Mouse (Mus musculus) small intestine, adult 2 months (tissue): ENCODE results near the gene Drosha. TPM values are rescaled to one million over a fixed set of nuclear protein-coding genes. Genes with fewer than 3 reads are reported as not detected.

Experiments
- H3K27ac ChIP-seq: fragments of 200-500 bp; 2 replicates; pipeline ENCODE4 v1.5.1; 2012; ENCODE audit warnings: low read depth, low read length, control low read depth, inconsistent platforms; ENCODE audit not compliant: insufficient read depth
- H3K27me3 ChIP-seq: fragments of 200-500 bp; 2 replicates; pipeline ENCODE4 v1.6.1; 2012; ENCODE audit warnings: mild to moderate bottlenecking, moderate library complexity, low read length, inconsistent platforms; ENCODE audit not compliant: control insufficient read depth, insufficient read depth
- H3K36me3 ChIP-seq: fragments of 200-500 bp; 2 replicates; pipeline ENCODE4 v1.6.1; 2012; ENCODE audit warnings: mild to moderate bottlenecking, low read length, control low read depth, inconsistent platforms; ENCODE audit not compliant: control insufficient read depth, insufficient read depth
- H3K4me1 ChIP-seq: fragments of 200-500 bp; 2 replicates; pipeline ENCODE4 v1.6.1; 2012; ENCODE audit warnings: low read length, inconsistent platforms, mixed read lengths; ENCODE audit not compliant: control insufficient read depth, insufficient read depth, insufficient read length
- H3K4me3 ChIP-seq: fragments of 200-500 bp; 2 replicates; pipeline ENCODE4 v1.5.1; 2012; ENCODE audit warnings: low read depth, mild to moderate bottlenecking, control low read depth, inconsistent platforms, low read length, moderate library complexity
- CTCF ChIP-seq: fragments of 200-500 bp; IDR thresholded peaks from 2 replicates; pipeline ENCODE4 v1.5.1; 2012; ENCODE audit warnings: low read depth, mild to moderate bottlenecking, control low read depth, inconsistent platforms, low read length, moderate library complexity, mixed read lengths; ENCODE audit not compliant: insufficient replicate concordance, insufficient read length; ENCODE audit errors: extremely low read depth
- POLR2A ChIP-seq: fragments of 200-500 bp; IDR thresholded peaks from 2 replicates; pipeline ENCODE4 v1.6.1; 2012; ENCODE audit warnings: low read depth, mild to moderate bottlenecking, control low read depth, inconsistent platforms, low read length, moderate library complexity
- WGBS: fragments of 180-500 bp; shearing (Covaris S2); methylation state at CpG from one replicate; pipeline ENCODE4 v1.1.7; 2018; 5-methylcytosine and 5-hydroxymethylcytosine counted together
- polyA plus RNA-seq: library from polyadenylated mRNA; depleted of rRNA; stranded (reverse); fragments of >200 nt; gene quantifications from 2 replicates; pipeline ENCODE4 v1.2.3, GENCODE M21; 2012

Drosha gene
- polyA plus RNA-seq, 1 experiment: 9.9 TPM

DNA sequence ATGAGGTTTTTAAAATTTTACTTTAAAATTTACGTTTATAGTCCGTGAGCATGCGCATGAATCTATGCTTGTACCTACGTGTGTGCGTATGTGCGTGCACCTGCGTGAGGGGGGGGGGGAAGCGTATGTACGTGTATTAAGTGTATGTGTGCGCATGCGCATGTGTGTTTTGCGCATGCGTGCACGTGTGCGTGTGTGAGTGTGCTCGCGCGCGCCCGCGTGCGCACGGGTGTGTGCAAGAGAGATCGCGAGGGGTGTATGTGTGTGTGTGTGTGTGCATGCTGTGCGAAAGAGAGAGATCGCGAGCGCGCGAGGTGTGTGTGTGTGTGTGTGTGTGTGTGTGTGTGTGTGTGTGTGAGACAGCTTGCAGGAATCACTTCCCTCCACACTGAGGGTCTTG is 8.8 kb downstream of the Drosha start:
- Histone ChIP-seq H3K27me3 (no peaks in the 10 kb centered on the region), H3K27ac (no peak overlapping the region), H3K36me3 (peaks cover 42% of the 10 kb centered on the region), H3K4me3 (no peak overlapping the region), H3K4me1 (peaks cover 2% of the 10 kb centered on the region; the same call in 1 of the 2 replicates)
- no peak for TF ChIP-seq CTCF
- no peak for TF ChIP-seq POLR2A
- 98% methylated on average over 31 of the region's 31 CpGs for WGBS

DNA sequence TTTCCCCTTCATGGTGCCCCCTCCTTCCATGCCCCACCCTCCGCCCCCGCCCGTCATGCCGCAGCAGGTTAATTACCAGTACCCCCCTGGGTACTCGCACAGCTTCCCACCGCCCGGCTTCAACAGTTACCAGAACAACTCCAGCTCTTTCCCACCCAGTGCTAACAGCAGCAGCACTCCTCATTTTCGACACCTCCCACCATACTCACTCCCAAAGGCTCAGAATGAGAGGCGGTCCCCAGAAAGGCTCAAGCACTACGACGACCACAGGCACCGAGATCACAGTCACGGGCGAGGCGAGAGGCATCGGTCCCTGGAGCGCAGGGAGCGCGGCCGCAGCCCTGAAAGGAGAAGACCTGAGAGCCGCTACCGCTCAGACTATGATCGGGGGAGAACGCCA is 9.6 kb downstream of the Drosha start:
- peaks cover 42% of the 10 kb centered on the region for H3K36me3 ChIP-seq
- peaks cover 2% of the 10 kb centered on the region; the same call in 1 of the 2 replicates for H3K4me1 ChIP-seq
- no peak overlapping the region for H3K27ac ChIP-seq
- H3K27me3 ChIP-seq: no peaks in the 10 kb centered on the region
- no peak for TF ChIP-seq CTCF
- no peak for TF ChIP-seq POLR2A
- no peak overlapping the region for H3K4me3 ChIP-seq
- WGBS: 97% methylated on average over 24 of the region's 24 CpGs

DNA sequence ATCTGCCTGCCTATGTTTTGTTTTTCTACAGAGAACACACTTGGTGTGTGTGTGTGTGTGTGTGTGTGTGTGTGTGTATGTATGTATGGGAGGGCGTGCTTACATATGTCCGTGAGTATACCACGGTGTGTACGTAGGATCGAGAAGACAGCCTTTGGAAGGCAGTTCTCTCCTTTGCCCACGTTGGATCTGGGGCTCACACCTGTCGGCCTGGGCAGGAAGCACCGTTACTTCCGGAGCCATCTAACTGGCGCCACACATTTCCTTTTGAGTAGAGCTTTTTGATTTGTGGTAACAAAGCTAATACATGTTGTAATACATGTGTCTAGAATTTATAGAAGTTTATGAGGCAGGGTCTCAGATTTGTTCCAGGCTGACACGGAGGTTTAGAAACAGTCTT is 16.1 kb downstream of the Drosha start:
- Histone ChIP-seq H3K4me1 (no peaks in the 10 kb centered on the region), H3K27me3 (no peaks in the 10 kb centered on the region), H3K36me3 (peaks cover 43% of the 10 kb centered on the region), H3K27ac (no peak overlapping the region), H3K4me3 (no peak overlapping the region)
- TF ChIP-seq POLR2A (no peak), CTCF (no peak)
- WGBS: 91% methylated on average over 11 of the region's 11 CpGs

DNA sequence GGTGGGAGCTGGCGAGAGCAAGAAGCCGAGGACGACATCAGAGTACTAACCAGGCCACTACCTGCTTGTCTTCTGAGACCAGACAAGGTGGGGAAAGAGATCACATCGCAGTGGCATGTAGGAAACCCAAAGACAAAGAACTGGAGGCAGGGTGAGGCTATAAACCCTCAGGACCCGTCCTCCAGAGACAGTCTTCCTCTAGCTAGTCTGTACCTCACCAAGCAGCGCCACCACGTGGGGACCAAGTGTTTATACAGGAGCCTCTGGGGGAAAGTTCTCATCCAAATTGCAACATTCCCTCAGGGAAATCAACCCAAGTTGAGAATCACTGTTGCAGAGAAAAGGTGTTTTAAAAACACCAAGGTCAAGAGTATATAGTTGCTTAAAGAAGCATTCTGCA is 18.2 kb downstream of the Drosha start:
- Histone ChIP-seq H3K27ac (no peak overlapping the region), H3K36me3 (peaks cover 42% of the 10 kb centered on the region), H3K4me1 (no peaks in the 10 kb centered on the region), H3K27me3 (no peaks in the 10 kb centered on the region), H3K4me3 (no peak overlapping the region)
- 83% methylated on average over 7 of the region's 7 CpGs for WGBS
- no peak for TF ChIP-seq POLR2A
- TF ChIP-seq CTCF: peak; percentile 15; the same call in 1 of the 2 replicates

DNA sequence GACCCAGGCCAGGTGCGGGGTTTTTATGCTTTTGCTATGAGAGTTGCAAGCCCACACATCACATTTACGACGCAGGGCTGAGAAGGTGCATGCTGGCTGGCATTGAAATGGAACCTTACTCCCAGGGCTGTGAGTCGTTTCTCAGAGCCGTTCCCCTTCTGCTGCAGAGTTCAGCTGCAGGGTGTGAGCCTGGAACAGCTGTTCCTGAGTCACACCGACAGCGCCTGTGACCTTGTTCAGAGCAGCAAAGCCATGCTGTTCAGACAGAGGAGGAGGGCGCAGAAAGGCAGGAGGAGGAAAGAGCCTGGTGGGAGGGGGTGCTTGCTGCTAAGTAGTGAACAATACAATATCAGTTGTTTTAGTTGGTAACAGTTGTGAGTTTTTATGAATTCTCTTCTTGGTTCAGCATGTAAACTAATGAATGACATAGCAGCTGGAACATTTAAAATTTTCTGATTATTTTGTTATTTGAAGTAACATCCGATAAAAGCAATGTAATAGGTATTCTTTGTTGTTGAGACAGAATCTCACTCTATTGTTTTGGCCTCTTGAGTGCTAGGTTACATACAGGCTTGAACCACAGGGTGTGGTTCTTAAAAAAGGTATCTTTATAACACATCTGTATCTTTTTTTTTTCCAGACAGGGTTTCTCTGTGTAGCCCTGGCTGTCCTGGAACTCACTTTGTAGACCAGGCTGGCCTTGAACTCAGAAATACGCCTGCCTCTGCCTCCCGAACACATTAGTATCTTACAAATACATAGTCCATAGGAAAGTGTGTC is 23.8 kb downstream of the Drosha start:
- WGBS: 80% methylated on average over 11 of the region's 11 CpGs
- peaks cover 46% of the 10 kb centered on the region for H3K36me3 ChIP-seq

DNA sequence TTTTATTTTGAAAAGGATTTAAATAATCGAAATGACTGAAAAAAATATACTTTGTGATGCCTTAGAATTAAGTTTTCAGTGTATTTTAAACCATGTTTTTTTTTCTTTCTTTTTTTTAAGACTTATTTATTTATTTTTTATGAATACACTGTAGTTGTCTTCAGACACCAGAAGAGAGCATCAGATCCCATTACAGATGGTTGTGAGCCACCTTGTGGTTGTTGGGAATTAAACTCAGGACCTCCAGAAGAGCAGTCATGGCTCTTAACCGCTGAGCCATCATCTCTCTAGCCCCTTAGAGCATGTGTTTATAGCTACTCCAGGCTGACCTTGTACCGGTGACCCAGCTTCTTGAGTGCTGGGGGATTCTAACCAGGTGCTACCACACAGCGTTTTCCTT is 24.8 kb downstream of the Drosha start:
- 85% methylated on average over 4 of the region's 4 CpGs for WGBS
- Histone ChIP-seq H3K36me3 (peaks cover 47% of the 10 kb centered on the region), H3K4me1 (no peaks in the 10 kb centered on the region), H3K4me3 (no peak overlapping the region), H3K27me3 (no peaks in the 10 kb centered on the region), H3K27ac (no peak overlapping the region)
- TF ChIP-seq POLR2A: no peak
- no peak for TF ChIP-seq CTCF

More for the DNA sequence above, 23.8 kb downstream of the Drosha start:
- no peaks in the 10 kb centered on the region for H3K4me1 ChIP-seq
- TF ChIP-seq POLR2A (no peak), CTCF (no peak)
- H3K27ac ChIP-seq: no peak overlapping the region
- H3K27me3 ChIP-seq: no peaks in the 10 kb centered on the region
- H3K4me3 ChIP-seq: no peak overlapping the region

DNA sequence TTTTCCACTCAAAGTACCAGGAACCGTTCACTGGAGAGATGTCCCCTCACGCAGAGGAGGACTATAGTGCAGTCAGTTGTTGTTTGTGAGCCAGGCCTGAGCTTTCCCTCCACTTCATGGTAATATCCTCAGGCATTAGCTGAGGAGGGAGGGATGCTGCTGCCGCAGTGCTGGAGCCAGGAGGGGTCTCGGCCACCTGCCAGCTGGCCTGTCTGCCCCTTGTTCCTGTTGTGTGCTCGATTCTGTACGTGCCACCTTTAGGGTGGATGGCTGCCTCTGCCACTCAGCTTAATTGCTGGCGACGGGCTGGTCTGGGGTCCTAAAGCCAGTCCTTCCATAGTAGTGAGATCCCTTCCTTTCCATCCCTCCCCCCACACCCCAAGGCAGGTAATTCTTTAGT is 28.9 kb downstream of the Drosha start:
- WGBS: 94% methylated on average over 8 of the region's 8 CpGs
- TF ChIP-seq CTCF (no peak), POLR2A (no peak)
- Histone ChIP-seq H3K27ac (no peak overlapping the region), H3K27me3 (no peaks in the 10 kb centered on the region), H3K4me3 (no peak overlapping the region), H3K4me1 (no peaks in the 10 kb centered on the region), H3K36me3 (peaks cover 39% of the 10 kb centered on the region)
